Mouse (Mus musculus) lung, postnatal 0 days (tissue): ENCODE measurements around the gene Atp6v1g3.

ENCODE experiments used
- CTCF ChIP-seq: IDR thresholded peaks from 2 replicates; pipeline ENCODE4 v1.5.1; 2016; ENCODE audit warnings: antibody characterized with exemption, mild to moderate bottlenecking
- EP300 ChIP-seq: IDR thresholded peaks from 2 replicates; pipeline ENCODE4 v1.6.1; 2016; ENCODE audit warnings: antibody characterized with exemption, mild to moderate bottlenecking, control low read depth

- no peak for TF ChIP-seq CTCF
- no peak for TF ChIP-seq EP300
Observed at GRCm38 (mm10) chr1:138273438-138273837, at the start of gene Atp6v1g3.
